Mouse (Mus musculus) lung, postnatal 0 days (tissue): ENCODE measurements at regions not wholly inside any gene's neighbourhood (a gene's known extent, or its start where the extent isn't known, plus 50 kb on each side); places are given as distances from the start of the nearest gene placed in this dataset.

ENCODE experiments used
- ATAC-seq: fragments of 200-750 bp; cut with Nextera tagmentation; 2 replicates; pipeline ENCODE4 v1.8.0; 2017; ENCODE audit warnings: moderate library complexity
- DNase-seq: peaks from one replicate; pipeline ENCODE4 v3.0.0-alpha.2; 2016; ENCODE audit warnings: low spot score
- H3K27ac ChIP-seq: fragments of 300-500 bp; sonication (generic); 2 replicates; pipeline ENCODE4 v1.5.1; 2014; ENCODE audit warnings: antibody characterized with exemption, mild to moderate bottlenecking, low read length, mixed read lengths
- H3K27me3 ChIP-seq: fragments of 300-500 bp; sonication (generic); replicated peaks from 2 replicates; pipeline ENCODE4 v1.6.1; 2014; ENCODE audit warnings: low read length, mixed read lengths; ENCODE audit not compliant: insufficient read depth
- H3K36me3 ChIP-seq: fragments of 300-500 bp; sonication (generic); 2 replicates; pipeline ENCODE4 v1.6.1; 2014; ENCODE audit warnings: low read length, mixed read lengths; ENCODE audit not compliant: insufficient read depth
- H3K4me1 ChIP-seq: fragments of 300-500 bp; sonication (generic); 2 replicates; pipeline ENCODE4 v1.6.1; 2014; ENCODE audit warnings: antibody characterized with exemption, low read depth, low read length, mixed read lengths; ENCODE audit not compliant: insufficient read depth
- H3K4me2 ChIP-seq: fragments of 300-500 bp; sonication (generic); replicated peaks from 2 replicates; pipeline ENCODE4 v1.6.1; 2014; ENCODE audit warnings: low read depth, mild to moderate bottlenecking, low read length, moderate library complexity, mixed read lengths
- H3K4me3 ChIP-seq: fragments of 300-500 bp; sonication (generic); 2 replicates; pipeline ENCODE4 v1.5.1; 2014; ENCODE audit warnings: low read depth, low read length
- H3K9ac ChIP-seq: fragments of 300-500 bp; sonication (generic); replicated peaks from 2 replicates; pipeline ENCODE4 v1.6.1; 2014; ENCODE audit warnings: low read depth, mild to moderate bottlenecking
- H3K9me3 ChIP-seq: fragments of 300-500 bp; sonication (generic); 2 replicates; pipeline ENCODE4 v1.6.1; 2016; ENCODE audit warnings: low read length, mixed read lengths
- CTCF ChIP-seq: IDR thresholded peaks from 2 replicates; pipeline ENCODE4 v1.5.1; 2016; ENCODE audit warnings: antibody characterized with exemption, mild to moderate bottlenecking
- EP300 ChIP-seq: IDR thresholded peaks from 2 replicates; pipeline ENCODE4 v1.6.1; 2016; ENCODE audit warnings: antibody characterized with exemption, mild to moderate bottlenecking, control low read depth
- WGBS: fragments of 180-500 bp; shearing (Covaris S2); extraction: QIAGEN DNeasy Blood & Tissue Kit; methylation state at CpG from one replicate; pipeline ENCODE4 v1.1.7; 2014; 5-methylcytosine and 5-hydroxymethylcytosine counted together

GRCm38 (mm10) chr4:105364496-105364895 lies 207.3 kb downstream of the Plpp3 start:
- Histone ChIP-seq H3K9ac (no peak overlapping the region), H3K27ac (no peak overlapping the region), H3K4me3 (no peak overlapping the region), H3K36me3 (no peaks in the 10 kb centered on the region), H3K4me1 (no peaks in the 10 kb centered on the region), H3K27me3 (no peaks in the 10 kb centered on the region), H3K9me3 (no peaks in the 10 kb centered on the region), H3K4me2 (no peak overlapping the region)
- DNase-seq (peak; percentile 50), ATAC-seq (peak; percentile 48)
- WGBS: 44% methylated on average over 6 of the region's 6 CpGs
- TF ChIP-seq CTCF (no peak), EP300 (no peak)

GRCm38 (mm10) chr4:105365076-105365475 lies 207.9 kb downstream of the Plpp3 start:
- H3K27me3 ChIP-seq: no peaks in the 10 kb centered on the region
- no peak overlapping the region for H3K4me3 ChIP-seq
- no peaks in the 10 kb centered on the region for H3K9me3 ChIP-seq
- H3K27ac ChIP-seq: peak overlapping the region; percentile 15; the same call in 1 of the 2 replicates
- ATAC-seq: peak; percentile 87
- H3K36me3 ChIP-seq: no peaks in the 10 kb centered on the region
- no peak overlapping the region for H3K9ac ChIP-seq
- no peak for TF ChIP-seq CTCF
- H3K4me1 ChIP-seq: no peaks in the 10 kb centered on the region
- DNase-seq: peak; percentile 85
- WGBS: 42% methylated on average over 5 of the region's 5 CpGs
- no peak overlapping the region for H3K4me2 ChIP-seq

- 41% methylated on average over 5 of the region's 5 CpGs for WGBS
- no peak overlapping the region for H3K27ac ChIP-seq
- H3K4me2 ChIP-seq: no peak overlapping the region
- no peaks in the 10 kb centered on the region for H3K36me3 ChIP-seq
- ATAC-seq: no peak
- no peaks in the 10 kb centered on the region for H3K9me3 ChIP-seq
- H3K4me3 ChIP-seq: no peak overlapping the region
- H3K4me1 ChIP-seq: no peaks in the 10 kb centered on the region
- no peaks in the 10 kb centered on the region for H3K27me3 ChIP-seq
- H3K9ac ChIP-seq: no peak overlapping the region
- no peak for TF ChIP-seq EP300
- no peak for TF ChIP-seq CTCF
- DNase-seq: no peak
Observed at GRCm38 (mm10) chr4:105376591-105376990, 219.4 kb downstream of the Plpp3 start.

- no peak overlapping the region for H3K4me3 ChIP-seq
- WGBS: 42% methylated on average over 11 of the region's 11 CpGs
- DNase-seq (peak; percentile 7), ATAC-seq (peak; percentile 43; the same call in 1 of the 2 replicates)
- no peaks in the 10 kb centered on the region for H3K27me3 ChIP-seq
- no peak for TF ChIP-seq CTCF
- TF ChIP-seq EP300: peak; percentile 30; the same call in 1 of the 2 replicates
- H3K4me1 ChIP-seq: no peaks in the 10 kb centered on the region
- no peak overlapping the region for H3K4me2 ChIP-seq
- no peak overlapping the region for H3K27ac ChIP-seq
- H3K9ac ChIP-seq: no peak overlapping the region
- H3K36me3 ChIP-seq: no peaks in the 10 kb centered on the region
- no peaks in the 10 kb centered on the region for H3K9me3 ChIP-seq
Observed at GRCm38 (mm10) chr4:105377469-105378187, 220.5 kb downstream of the Plpp3 start.

DNA sequence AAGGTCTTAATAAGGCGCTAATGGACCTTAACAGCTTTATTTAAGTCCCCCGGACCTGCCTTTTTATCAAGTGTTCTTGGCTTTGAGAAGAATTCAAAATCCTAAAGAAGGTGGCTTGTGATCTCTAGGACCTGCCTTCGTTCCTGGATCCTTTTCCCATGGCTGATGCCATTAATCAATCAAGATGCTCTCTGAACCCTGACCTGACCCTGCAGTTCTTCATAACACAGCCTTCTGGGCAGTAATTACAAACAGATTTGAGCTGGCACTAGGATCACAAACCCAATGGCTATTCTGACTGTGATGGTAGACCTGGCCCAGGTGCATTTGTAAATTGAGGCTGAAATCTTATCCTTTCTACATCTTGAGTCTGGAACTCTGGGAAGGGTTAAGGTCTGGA lies 227.7 kb downstream of the Plpp3 start:
- Histone ChIP-seq H3K4me3 (no peak overlapping the region), H3K9me3 (no peaks in the 10 kb centered on the region), H3K27ac (no peak overlapping the region), H3K4me1 (no peaks in the 10 kb centered on the region), H3K9ac (no peak overlapping the region), H3K27me3 (no peaks in the 10 kb centered on the region), H3K4me2 (no peak overlapping the region), H3K36me3 (no peaks in the 10 kb centered on the region)
- WGBS: 69% methylated on average over 3 of the region's 3 CpGs
- ATAC-seq (no peak), DNase-seq (no peak)
- no peak for TF ChIP-seq CTCF
- no peak for TF ChIP-seq EP300

GRCm38 (mm10) chr4:105385481-105385880 lies 228.3 kb downstream of the Plpp3 start:
- H3K9ac ChIP-seq: no peak overlapping the region
- no peaks in the 10 kb centered on the region for H3K4me1 ChIP-seq
- no peaks in the 10 kb centered on the region for H3K9me3 ChIP-seq
- H3K27ac ChIP-seq: no peak overlapping the region
- DNase-seq (no peak), ATAC-seq (no peak)
- WGBS: 81% methylated on average over 5 of the region's 5 CpGs
- H3K4me2 ChIP-seq: no peak overlapping the region
- H3K4me3 ChIP-seq: no peak overlapping the region
- no peaks in the 10 kb centered on the region for H3K27me3 ChIP-seq
- H3K36me3 ChIP-seq: no peaks in the 10 kb centered on the region
- TF ChIP-seq EP300 (no peak), CTCF (no peak)
